Mouse (Mus musculus) ovary, postnatal 36 days (tissue): ENCODE measurements at regions not wholly inside any gene's neighbourhood (a gene's known extent, or its start where the extent isn't known, plus 50 kb on each side); places are given as distances from the start of the nearest gene placed in this dataset.
A peak's percentile ranks its signal among the peaks of the same experiment; 100 is the strongest.

Source experiments
- DNase-seq: peaks from one replicate; pipeline ENCODE4 v3.0.0; 2022; ENCODE audit warnings: low spot score, mixed read lengths

DNA sequence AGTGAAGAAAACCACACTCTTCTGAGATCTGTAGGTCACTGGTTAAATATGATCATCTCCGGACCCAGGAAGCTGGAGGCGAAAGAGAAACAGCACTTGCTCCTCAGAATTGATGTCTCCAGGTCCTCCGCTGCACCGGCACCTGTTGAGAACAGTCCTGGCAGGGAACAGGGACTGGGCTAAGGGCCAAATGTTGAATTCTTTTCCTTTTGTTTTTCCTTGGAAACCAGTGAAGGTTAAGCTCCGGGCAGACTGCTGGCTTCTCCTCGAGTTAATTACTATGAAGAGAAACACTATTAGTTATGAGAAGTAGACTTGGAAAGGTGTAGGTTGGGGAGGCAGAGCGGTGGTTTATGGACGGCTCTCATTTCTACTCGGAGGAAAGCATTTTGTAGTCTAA, 242.7 kb downstream of the Rngtt start:
- peak; percentile 11 for DNase-seq

DNA sequence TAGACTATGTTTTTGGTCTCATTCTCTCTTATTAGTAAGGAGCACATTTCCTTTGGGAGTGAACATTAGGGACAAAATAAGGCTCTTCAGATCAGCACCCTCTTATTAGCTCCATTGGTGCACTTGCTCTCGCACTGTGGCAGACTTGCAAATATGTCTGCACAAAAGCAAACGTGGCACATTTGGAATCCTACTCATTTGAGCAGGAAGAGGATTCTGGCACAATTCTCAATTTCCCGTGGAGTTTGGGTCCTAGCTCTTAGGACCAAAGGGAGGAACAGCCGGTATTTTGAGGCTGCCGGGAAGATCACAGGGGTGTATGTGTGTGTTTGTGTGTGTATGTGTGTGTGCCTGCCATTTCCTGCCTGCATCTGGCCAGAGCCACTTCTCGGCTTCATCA, 244.5 kb downstream of the Rngtt start:
- no peak for DNase-seq

DNA sequence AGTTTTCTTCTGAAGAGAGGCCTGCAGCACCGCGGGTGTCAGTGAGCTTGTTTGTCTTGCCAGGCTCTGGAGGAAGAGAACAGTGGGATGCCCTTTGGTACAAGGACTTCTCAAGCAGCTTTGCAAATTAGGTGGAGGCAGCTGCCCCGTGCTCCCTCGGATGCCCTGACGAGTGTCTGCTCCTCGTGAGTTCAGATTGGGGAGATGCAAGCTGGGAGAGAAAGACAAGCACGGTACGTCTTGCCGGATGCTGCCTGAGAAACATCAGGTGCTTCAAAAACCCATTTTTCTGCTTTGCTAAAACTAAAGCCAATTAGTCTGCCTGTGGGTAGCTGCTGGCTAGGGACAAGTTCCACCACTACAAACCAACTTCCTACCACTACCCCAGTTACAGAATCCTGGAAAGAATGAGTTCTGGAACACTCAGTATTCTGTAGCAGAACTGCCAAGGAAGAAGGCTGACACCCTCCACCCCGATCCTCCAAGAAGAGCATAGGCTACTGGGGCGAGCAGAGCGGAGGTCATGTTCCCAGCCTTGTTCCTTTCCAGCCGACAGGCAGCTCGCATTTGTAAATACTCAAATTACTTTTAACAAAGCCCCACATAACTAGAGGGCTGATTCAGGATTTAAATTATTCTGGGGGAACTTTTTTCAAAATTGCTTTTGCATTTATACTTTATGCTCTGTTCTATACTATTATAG, 245.3 kb downstream of the Rngtt start:
- DNase-seq: no peak

DNA sequence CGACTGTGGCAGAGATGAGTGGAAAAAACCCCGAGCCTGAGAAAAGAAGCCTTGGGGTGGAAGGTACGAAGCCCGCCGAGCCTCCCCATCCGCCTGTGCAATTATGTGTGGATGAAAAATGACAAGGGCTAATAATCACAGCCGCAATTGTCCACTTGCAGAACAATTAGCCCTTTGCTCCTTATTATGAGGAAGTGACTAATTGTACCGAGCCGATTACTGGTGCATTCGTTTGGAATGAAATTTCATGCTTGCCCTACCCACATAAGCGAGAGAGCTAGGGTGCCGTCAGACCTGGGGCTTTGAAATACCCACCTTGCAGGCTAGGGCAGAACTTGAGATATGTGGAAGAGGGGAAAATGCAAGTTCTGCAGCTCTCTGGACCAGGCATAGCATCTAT, 245.9 kb downstream of the Rngtt start:
- no peak for DNase-seq

DNA sequence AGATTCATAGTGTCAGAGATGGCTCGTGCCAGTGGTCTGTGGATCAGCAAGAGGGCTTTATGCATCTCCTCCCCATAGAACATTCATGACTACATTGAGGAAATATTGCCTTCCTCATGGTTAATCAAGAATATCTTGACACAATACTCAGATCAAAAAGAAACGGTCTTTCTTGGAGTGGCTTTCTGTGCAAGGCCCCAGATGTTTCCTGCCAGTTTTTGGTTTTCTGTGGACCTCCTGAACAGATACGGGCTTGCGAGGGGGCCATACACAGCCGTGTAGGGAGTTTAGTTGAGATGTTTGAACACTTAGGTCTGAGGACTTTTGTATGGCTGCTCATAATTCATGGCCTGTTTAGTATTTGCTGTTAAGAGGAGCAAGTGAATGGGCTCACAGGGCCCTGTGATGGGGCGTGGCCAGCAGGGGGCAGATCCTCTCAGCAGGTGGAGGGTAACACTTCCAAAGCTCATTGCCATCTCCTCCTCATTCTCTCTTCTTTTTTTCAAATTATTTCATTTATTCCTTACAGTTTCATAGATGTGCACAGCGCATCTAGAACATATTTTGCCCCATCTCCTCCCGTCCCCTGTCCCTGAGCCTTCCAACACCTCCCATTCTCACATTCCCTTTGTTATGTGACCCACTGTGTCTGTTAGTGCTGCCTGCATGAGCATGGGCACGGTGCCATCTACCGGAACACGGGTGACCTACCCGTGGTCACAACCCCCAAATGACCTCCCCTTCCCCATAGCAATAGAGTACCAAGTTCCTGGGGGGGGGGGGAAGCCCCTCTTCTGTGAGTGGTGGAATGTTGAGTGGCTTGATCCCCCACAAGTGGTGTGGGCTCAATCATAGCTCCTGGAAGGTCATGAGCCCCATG, 246.8 kb downstream of the Rngtt start:
- DNase-seq: peak; percentile 14

DNA sequence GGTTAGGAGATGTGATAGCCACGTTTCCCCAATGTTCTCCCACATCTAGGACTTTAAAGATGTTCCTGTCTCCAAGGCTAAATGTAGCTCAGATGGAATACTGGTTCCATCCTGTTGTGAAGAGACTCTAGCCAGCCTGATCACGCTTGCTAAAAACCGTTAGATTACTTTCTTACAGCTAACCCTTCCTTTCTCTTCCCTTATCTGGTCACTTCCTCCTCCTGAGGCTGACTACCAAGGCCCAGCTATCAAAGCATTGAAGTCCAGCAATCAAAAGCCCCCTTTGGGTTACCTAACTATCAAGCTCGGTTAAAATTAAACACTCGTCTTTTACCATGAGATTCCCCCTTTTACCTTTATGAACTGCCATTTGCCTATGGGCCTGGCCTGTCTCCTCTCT, 260.2 kb downstream of the Rngtt start:
- no peak for DNase-seq

DNA sequence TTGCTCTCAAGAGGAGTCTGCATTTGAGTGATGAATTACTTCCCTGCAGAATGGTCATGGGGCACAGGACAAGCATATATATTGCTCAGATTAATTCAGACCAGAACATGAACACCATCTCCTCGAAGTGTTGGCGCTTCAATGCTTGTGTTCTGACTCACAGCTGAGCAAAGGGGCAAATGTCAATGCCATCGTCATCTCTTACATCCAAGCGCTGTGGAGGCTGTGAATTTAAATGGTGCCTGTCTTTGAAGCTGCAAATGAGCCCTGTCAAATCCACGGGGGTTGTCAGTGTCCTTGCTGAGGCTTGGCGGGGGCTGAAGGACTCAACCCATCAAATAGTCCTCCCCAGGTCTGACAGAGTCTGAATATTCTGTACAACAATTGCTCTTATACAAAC, 261.2 kb downstream of the Rngtt start:
- DNase-seq: no peak

DNA sequence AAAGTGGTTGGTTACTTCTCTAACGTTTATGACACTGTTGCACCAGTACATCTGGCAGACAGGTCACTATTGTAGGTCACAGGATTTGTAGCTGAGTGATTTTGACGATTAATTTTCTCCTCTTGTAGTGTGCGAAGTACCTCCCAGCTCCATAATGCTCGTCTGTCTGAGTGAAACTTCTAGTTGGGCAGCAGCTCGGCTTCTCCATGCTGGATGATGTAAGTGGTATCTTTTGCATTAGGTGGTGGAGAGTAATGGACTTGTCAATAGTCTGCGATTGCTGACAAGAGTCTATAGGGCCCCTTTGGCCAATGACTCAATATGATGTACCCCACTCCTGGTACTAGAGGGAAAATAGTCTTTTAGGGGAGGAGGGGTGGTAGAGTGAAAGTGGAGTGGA, 267.5 kb downstream of the Rngtt start:
- no peak for DNase-seq

DNA sequence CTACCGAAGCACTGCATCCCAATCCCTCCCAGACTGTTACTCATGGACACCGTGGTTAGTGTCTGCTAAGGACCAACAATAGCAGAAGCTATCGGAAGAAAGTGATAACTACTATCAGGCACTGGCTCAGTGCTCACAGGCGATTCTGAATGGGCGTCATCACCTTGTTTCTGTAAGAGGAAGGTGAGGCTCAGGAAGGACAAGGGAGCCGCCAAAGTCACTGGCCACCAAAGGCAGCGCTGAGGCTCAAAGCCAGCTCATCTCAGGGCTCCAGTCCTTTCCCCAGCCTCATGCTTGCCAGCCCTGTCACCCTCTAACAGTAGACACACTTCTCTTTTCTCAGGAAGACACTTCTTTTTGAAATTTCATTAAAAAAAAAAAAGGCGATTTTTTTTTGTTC, 270.4 kb downstream of the Rngtt start:
- no peak for DNase-seq

DNA sequence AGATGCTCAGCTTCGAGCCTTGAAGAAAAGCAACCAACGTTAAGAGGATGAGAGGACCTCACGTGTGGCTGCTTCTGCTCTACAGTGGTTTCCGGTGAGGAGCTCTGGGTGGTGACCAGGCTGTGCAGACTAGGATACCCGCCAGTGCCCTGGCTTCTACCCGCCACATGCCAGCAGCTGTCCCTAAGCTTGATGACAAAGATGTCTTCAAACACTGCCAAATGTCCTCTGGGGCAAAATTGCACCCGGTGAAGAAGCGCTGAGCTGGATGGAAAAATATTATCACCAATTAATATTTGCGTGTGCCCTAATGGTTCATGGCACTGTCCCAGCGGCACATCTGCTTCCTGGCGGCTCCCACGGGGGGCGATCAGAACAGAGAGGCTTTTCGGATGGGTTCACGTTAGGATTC, 271.1 kb downstream of the Rngtt start:
- no peak for DNase-seq

DNA sequence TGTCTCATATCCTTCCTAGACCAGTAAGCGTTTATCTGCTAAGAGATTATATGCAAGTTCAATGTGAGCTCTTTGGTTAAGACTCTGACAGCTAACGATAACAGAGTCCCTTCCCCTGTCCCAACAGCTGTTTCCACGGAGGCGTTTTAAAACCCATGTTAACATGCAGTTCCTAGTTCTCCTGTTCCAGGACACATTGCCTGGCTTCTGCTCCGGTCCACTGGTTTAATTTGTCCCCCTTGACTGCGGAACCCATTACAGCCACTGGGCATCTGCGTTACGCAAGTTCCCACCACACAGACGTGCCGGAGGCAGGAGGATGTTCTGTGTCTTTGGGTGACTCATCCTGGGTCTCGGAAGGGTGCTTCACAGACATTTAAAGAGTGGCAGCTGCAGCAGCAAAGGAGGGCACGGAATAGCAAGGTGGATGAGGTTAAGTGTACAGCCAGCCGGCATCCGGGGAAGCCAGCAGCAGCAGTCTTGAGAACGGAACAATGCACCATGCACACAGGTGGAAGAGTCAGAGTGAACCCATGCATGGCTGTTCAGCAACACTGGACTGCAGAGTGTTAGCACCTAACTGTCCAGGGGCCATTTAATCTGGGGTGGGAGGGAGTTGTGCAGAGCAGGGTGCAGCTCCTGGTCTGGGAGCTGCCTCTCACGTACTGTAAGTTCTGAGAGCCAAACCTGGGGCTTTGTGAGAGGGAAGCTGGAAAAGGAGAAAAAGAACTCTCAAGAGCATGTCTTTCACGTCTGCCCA, 271.8 kb downstream of the Rngtt start:
- no peak for DNase-seq

DNA sequence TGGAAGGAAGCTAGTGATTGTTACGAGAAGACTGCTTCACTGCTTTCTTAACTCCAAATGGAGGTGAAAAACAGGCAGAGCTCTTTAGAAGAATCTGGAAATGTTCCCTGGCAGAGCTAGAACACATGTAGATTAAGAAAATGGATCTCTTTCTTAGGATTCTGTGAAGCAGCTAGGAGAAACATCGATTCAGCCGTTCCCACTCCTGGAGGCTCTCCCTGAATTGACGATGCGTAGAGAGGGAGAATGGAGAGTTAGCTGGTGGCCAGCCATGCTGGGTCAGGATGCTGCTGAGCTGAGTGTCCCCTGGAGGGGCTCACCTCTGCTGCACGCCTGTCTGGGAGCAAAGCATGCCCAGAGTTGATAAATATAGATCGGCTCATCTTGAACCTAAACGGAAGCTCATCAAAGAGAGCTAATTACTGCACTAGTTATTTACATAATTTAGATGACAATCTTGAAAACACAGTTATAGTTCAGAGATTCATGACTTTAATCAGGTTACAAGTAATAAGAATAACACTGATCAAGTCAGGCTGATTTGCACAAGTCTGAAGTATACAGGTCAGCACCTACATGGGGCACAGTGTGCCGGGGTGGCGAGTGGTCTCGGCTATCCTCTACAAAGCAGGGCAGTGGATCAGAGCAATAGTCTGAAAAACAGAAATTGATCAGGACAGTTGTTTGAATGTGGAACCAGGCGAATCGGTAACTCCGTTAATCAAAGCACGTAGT, 273.0 kb downstream of the Rngtt start:
- DNase-seq: no peak

DNA sequence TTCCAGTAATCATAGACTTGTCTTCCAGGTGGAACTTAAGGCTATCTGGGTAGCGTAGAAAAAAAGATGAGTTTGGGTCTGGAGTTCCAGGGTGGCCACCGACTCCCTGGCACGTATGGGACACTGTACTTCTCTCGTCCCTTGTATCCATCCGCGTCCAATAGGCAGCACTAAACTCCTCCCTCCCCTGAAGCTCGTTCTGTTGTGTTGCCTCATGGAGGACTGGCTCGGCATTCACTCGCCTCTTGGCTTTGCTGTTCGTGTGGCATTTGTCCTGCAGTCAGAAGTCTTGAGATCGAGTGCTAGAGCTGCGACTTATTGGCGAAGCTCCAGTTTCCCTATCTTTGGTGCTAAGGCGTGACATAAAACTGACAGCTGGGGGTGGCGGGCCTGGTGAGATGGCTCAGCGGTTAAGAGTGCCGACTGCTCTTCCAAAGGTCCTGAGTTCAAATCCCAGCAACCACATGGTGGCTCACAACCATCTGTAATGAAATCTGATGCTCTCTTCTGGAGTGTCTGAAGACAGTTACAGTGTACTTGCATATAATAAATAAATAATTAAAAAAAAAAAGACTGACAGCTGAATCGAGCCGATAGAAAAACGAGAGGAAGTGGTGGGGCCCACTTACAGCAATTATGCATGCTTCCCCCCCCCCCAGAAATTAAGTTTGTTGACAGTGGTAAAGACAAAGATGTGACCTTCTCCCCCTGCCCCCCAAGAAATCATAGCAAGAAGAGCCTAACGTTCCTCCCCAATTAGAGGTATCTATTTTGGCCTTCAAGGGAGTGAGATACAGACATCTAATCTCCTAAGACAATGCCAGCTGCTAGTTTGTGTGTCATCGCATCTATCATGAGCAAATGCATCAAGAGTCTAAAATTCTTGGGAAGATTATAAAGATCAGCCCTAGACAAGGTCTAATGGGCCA, 274.1 kb downstream of the Rngtt start:
- no peak for DNase-seq

DNA sequence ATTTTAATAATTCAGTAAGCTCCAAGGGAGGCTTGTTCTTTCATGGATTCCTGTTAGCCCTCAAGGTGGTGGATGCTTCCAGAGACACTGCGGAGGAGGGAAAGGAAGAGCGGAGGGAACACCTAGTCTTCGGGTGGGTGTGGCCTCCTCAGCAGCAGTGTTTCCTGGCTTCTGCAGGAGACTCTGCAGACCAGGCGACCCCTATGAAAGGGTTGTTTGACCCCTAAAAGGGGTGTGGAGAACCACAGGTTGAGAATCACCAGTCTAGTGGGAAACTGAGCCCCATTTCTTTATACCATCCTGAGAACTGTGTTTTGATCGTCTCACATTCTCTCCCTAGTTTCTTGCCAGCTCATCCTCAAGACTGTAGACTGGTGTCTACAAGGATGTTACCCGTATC, 275.7 kb downstream of the Rngtt start:
- DNase-seq: no peak

DNA sequence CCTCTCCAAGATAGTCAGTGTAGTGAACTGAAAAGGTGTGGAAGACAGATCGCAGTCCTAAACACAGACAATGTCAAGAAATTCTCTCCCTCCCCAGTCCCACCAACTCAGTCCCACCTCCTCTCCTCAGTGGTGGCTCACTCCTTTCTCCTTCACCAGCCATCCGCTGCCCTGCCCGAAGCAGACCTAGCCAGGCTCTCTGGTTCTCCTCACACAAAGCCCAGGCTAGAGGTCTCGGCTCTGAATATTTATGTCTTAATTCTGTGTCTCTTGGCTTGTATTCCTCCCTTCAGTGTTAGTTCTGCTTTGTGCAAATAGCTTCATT, 276.1 kb downstream of the Rngtt start:
- DNase-seq: no peak

DNA sequence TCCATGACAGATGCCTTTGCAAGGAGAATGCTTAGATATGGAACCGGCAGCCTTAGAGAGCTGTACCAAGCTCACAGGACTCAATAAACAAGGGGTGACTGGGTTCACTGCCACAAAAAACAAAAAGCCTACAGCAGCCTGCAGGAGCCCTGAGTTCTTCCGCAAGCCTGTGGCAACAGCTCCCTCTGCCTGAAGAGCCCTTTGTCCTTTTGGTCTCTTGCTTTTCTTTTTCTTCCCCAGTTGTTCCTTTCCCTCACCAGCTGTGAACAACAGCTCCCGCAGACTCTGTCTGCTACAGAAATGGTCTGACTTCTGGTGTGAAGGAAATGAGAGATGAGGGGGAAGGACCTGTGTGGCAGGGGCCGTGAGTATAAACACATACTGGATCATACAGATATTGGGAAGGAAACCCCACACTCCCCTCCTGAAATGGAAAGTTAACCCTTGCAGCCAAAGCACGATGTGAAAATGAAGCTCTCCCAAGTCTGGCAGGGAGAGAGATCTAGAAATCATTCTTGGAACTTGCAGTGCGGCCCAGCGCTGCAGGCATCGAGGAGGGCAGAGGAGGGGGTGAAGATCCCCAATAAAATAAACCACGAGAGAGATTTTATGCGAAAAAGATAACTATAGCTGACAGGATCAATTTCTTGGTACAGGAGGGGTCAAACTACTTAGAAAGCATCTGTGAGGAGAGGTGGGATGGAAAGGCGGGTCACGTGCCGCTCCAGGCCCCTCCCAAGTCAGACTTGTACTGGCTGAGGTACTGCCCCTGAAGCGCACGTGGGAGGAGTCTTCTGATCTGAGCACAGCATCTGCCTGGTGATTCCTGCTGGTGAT, 276.7 kb downstream of the Rngtt start:
- DNase-seq: peak; percentile 17

DNA sequence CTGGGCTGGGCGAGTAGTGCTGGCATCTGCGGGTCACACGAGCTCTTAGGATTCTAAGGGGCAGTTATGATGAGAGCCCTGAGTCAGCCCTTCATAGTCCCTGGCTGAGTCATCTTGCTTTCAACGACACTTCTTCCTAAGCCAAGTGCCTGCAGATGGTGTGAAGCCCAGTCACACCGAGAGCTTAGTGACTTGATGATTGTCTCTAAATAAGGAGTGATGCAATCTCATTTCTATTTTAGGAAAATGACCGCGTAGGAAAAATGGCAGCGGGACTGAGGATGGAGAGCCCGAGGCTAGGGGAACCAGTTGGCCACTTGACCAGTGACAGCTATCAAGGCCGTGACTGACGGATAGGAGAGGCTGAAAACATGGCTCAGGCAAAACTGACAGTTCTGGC, 277.6 kb downstream of the Rngtt start:
- no peak for DNase-seq

DNA sequence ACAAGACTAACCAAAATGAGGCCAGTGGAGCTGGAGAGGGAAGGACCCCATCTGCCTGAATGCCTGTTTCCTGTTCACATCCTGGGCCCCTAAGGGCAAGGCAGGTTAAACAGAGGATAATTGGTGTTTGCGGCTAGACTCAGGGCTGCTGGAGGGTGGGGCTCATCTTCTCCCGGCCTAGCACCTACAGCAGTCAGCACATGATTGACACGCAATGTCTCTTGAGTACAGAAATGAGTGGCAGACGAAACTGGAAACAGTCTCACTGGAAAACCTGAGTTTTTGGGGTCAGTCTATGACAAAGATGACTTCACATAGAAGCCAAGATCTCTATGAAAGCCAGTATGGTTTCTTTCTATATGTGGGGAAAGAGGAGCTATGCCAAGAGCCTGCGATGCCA, 278.0 kb downstream of the Rngtt start:
- no peak for DNase-seq

DNA sequence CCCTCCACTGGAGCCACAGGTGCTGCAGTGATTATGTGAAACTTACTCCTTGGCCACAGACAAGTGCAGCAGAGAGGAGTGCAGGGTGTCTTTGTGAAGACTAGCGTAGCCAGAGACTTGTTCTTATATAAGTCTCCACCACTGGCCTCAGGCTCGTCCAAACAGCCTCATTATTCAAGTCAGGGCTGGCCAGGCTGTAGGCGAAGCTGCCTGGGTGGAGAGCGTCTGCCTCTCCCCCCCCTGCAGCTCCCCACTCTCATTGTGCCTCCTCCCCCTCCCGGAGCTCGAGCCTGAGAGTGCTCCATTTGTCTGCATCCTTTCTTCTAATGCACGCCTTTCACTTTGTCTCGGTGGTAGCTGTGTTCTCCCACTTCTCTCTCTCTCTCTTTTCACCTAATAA, 279.1 kb downstream of the Rngtt start:
- DNase-seq: no peak

DNA sequence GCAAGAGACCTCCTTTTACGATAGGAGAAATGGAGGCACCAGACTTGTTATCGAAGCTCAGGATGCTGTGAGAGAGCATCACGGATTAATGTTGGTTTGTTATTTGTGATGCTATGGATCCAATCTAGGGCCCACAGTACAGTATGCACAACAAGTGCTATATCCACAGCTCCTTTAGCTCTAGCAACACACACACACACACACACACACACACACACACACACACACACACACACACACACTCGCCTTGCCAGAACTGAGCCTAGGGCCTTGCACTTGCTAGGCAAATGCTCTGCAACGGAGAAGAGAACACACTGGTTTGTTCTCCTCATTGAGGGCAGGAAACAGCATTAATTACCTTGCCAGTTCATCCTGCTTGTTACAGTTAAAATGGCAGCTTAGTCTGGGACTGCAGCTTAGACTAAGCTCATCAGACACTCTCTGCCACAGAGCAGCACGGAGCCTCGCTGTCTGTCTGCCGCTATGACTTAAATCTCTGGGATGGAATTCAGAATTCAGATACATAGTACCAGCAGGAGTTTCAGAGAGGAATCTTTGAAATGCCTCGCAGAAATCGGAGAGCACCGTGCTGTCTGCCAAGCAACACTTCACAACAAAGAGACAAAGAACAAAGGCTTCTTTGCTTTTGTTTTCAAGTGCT, 285.0 kb downstream of the Rngtt start:
- no peak for DNase-seq
